Comparison of ENCODE assay signal across 8 mouse cellular contexts in the genomic region with DNA sequence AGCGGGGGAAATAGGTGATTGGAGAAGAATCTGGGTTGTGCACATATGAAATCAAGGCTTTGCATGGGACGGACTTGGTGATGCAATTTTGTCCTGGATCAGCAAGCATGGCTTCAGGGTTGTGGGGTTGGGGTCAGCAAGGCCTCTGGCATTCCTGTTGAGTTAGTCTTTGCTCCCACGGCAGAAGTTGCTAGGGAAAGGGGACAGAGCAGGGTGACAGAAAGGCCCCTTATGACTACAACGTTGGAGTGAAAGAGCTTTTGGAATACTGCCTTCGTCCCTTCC. TPM values are rescaled to one million over a fixed set of nuclear protein-coding genes. Genes with fewer than 3 reads are reported as not detected.
DNase-seq lines count a peak whose midpoint lies in the region; ATAC-seq lines count a peak whose summit lies in the region.

No protein-coding gene starts in this region.

- ATAC-seq in hindbrain, embryonic 14.5 days (ENCODE audit: low FRiP score), result no peak
- no peak for ATAC-seq in midbrain, embryonic 15.5 days (replicated peaks)

- H3K4me3 ChIP-seq in brown adipose tissue, adult 24 weeks (ENCODE audit: insufficient read depth, low read depth, low read length), result peak overlapping the region; percentile 99
- peak overlapping the region; percentile 42 for H3K4me3 ChIP-seq in hindbrain, embryonic 14.5 days (replicated peaks; ENCODE audit: low read length)
- H3K4me3 ChIP-seq in midbrain, embryonic 15.5 days, result peak overlapping the region; percentile 50

- intact Hi-C loops in left cerebral cortex, postnatal 36 days (cut with DNase I), result loop anchor here (2.0 kb wide), 1 partner anchor 75 kb away; the partner anchor contains the start of genes Eipr1 and Trappc12

- H3K36me3 ChIP-seq in hindbrain, embryonic 14.5 days (replicated peaks; ENCODE audit: control insufficient read depth, insufficient read depth), result no peaks in the 10 kb centered on the region
- no peaks in the 10 kb centered on the region for H3K36me3 ChIP-seq in midbrain, embryonic 15.5 days (replicated peaks)

- WGBS in hindbrain, embryonic 14.5 days, result 68% methylated on average over 5 of the region's 5 CpGs
- WGBS in midbrain, embryonic 15.5 days, result 69% methylated on average over 5 of the region's 5 CpGs

- H3K9ac ChIP-seq in hindbrain, embryonic 14.5 days, result peak overlapping the region; percentile 67
- H3K9ac ChIP-seq in midbrain, embryonic 15.5 days, result peak overlapping the region; percentile 52

- DNase-seq in kidney, adult 9 months, result peak; percentile 17
- no peak for DNase-seq in kidney, adult 11 months
- DNase-seq in hindbrain, embryonic 14.5 days (ENCODE audit: low spot score), result no peak
- no peak for DNase-seq in layer of hippocampus, adult 18-20 months (ENCODE audit: low spot score in 2 of 2)
- DNase-seq in left cerebral cortex, postnatal 36 days (ENCODE audit: low spot score in 2 of 2), result no peak
- DNase-seq in MN1 (ENCODE audit: low spot score), result no peak

- H3K4me2 ChIP-seq in hindbrain, embryonic 14.5 days (replicated peaks), result peak overlapping the region; percentile 57
- H3K4me2 ChIP-seq in midbrain, embryonic 15.5 days, result peak overlapping the region; percentile 54

- H3K9me3 ChIP-seq in hindbrain, embryonic 14.5 days (ENCODE audit: control insufficient read depth, low read length), result no peaks in the 10 kb centered on the region
- H3K9me3 ChIP-seq in midbrain, embryonic 15.5 days, result no peaks in the 10 kb centered on the region

- H3K27me3 ChIP-seq in hindbrain, embryonic 14.5 days (ENCODE audit: control insufficient read depth, insufficient read depth, low read length), result no peaks in the 10 kb centered on the region
- H3K27me3 ChIP-seq in midbrain, embryonic 15.5 days (replicated peaks), result no peaks in the 10 kb centered on the region

- peaks cover 8% of the 10 kb centered on the region for H3K4me1 ChIP-seq in brown adipose tissue, adult 24 weeks (ENCODE audit: control insufficient read depth, insufficient read depth, insufficient read length, low read length)
- peaks cover 8% of the 10 kb centered on the region for H3K4me1 ChIP-seq in hindbrain, embryonic 14.5 days (replicated peaks; ENCODE audit: control insufficient read depth, insufficient read depth, low read length)
- peaks cover 13% of the 10 kb centered on the region for H3K4me1 ChIP-seq in midbrain, embryonic 15.5 days

- no peak overlapping the region for H3K27ac ChIP-seq in brown adipose tissue, adult 24 weeks (replicated peaks; ENCODE audit: low read depth, low read length)
- H3K27ac ChIP-seq in hindbrain, embryonic 14.5 days, result peak overlapping the region; percentile 95
- peak overlapping the region; percentile 93 for H3K27ac ChIP-seq in midbrain, embryonic 15.5 days

RNA-seq across cellular contexts. Expression of gene Adi1, which starts 0.8 kb away (rescaled TPM):
- 33.4 and 58.5 TPM in 2 replicates for polyA plus RNA-seq in brown adipose tissue, adult 24 weeks (2012; ENCODE audit: insufficient read depth, insufficient read length, missing spikeins)
- polyA plus RNA-seq in hindbrain, embryonic 14.5 days (2014; fragmentation: Nextera tagmentation; extraction: Ambion mirVana), result 27.5 and 29.2 TPM in 2 replicates
- 23.8 and 25.5 TPM in 2 replicates for polyA plus RNA-seq in midbrain, embryonic 15.5 days (2015; fragmentation: Nextera tagmentation; extraction: Ambion mirVana)
- 10 to 100 TPM; 41.9 to 44.4 TPM for total RNA-seq in layer of hippocampus, adult 18-20 months (2021)
- 10 to 100 TPM; 32.0 to 36.8 TPM for total RNA-seq in left cerebral cortex, postnatal 36 days (2021)

RNA-seq across cellular contexts. Expression of gene Rnaseh1, which starts 26.5 kb away (rescaled TPM):
- 5.5 and 6.8 TPM in 2 replicates for polyA plus RNA-seq in brown adipose tissue, adult 24 weeks (2012; ENCODE audit: insufficient read depth, insufficient read length, missing spikeins)
- polyA plus RNA-seq in hindbrain, embryonic 14.5 days (2014; fragmentation: Nextera tagmentation; extraction: Ambion mirVana), result 17.6 and 18.8 TPM in 2 replicates
- polyA plus RNA-seq in midbrain, embryonic 15.5 days (2015; fragmentation: Nextera tagmentation; extraction: Ambion mirVana), result 24.1 and 27.2 TPM in 2 replicates
- 10 to 100 TPM; 13.7 to 14.0 TPM for total RNA-seq in layer of hippocampus, adult 18-20 months (2021)
- total RNA-seq in left cerebral cortex, postnatal 36 days (2021), result 10 to 100 TPM; 13.4 to 15.2 TPM

RNA-seq across cellular contexts. Expression of gene Rps7, which starts 40.1 kb away (rescaled TPM):
- 299 and 535 TPM in 2 replicates for polyA plus RNA-seq in brown adipose tissue, adult 24 weeks (2012; ENCODE audit: insufficient read depth, insufficient read length, missing spikeins)
- polyA plus RNA-seq in hindbrain, embryonic 14.5 days (2014; fragmentation: Nextera tagmentation; extraction: Ambion mirVana), result 558 and 621 TPM in 2 replicates
- polyA plus RNA-seq in midbrain, embryonic 15.5 days (2015; fragmentation: Nextera tagmentation; extraction: Ambion mirVana), result 356 and 383 TPM in 2 replicates
- 100 to 1,000 TPM; 303 to 306 TPM for total RNA-seq in layer of hippocampus, adult 18-20 months (2021)
- 100 to 1,000 TPM; 261 to 290 TPM for total RNA-seq in left cerebral cortex, postnatal 36 days (2021)

RNA-seq across cellular contexts. Expression of gene Colec11, which starts 52.7 kb away (rescaled TPM):
- 0.71 TPM in 1 of 2 replicates, not detected in the other for polyA plus RNA-seq in brown adipose tissue, adult 24 weeks (2012; ENCODE audit: insufficient read depth, insufficient read length, missing spikeins)
- 0.87 and 1.1 TPM in 2 replicates for polyA plus RNA-seq in hindbrain, embryonic 14.5 days (2014; fragmentation: Nextera tagmentation; extraction: Ambion mirVana)
- 1.0 TPM in 2 replicates for polyA plus RNA-seq in midbrain, embryonic 15.5 days (2015; fragmentation: Nextera tagmentation; extraction: Ambion mirVana)
- under 1 TPM; 0.46 to 0.94 TPM for total RNA-seq in layer of hippocampus, adult 18-20 months (2021)
- under 1 TPM; 0.57 to 0.59 TPM for total RNA-seq in left cerebral cortex, postnatal 36 days (2021)

Comparison
In these comparisons a context has a peak if more than half of its experiments do, and no peak if none do; other contexts are left out.
1. H3K4me3 ChIP-seq: peak in every context shown above with its lines; median percentile 99 in brown adipose tissue, adult 24 weeks; 50 in midbrain, embryonic 15.5 days; 42 in hindbrain, embryonic 14.5 days.